In genomic region chr17:81668466-81668865, GRCm38 (mm10) we compare ENCODE assay signal across 8 mouse cellular contexts.
A peak's percentile ranks its signal among the peaks of the same experiment; 100 is the strongest.
DNase-seq lines count a peak whose midpoint lies in the region; ATAC-seq and TF ChIP-seq lines count a peak whose summit lies in the region.

No protein-coding gene starts in this region.

- H3K4me1 ChIP-seq in kidney, postnatal 0 days (replicated peaks; ENCODE audit: insufficient read depth, low read length), result 0 out of 2 replicates have a peak, but pooled peaks cover 7% of the 10 kb centered on the region
- H3K4me1 ChIP-seq in forebrain, embryonic 11.5 days (replicated peaks; ENCODE audit: control insufficient read depth, insufficient read depth, low read length), result no peaks in the 10 kb centered on the region
- H3K4me1 ChIP-seq in intestine, postnatal 0 days (replicated peaks; ENCODE audit: control insufficient read depth, insufficient read depth, low read length), result no peaks in the 10 kb centered on the region
- H3K4me1 ChIP-seq in neural tube, embryonic 13.5 days (replicated peaks), result peaks cover 43% of the 10 kb centered on the region

- H3K9ac ChIP-seq in kidney, postnatal 0 days (ENCODE audit: low read depth, low read length), result no peak overlapping the region
- H3K9ac ChIP-seq in forebrain, embryonic 11.5 days (ENCODE audit: low read length), result no peak overlapping the region
- no peak overlapping the region for H3K9ac ChIP-seq in intestine, postnatal 0 days (ENCODE audit: low read depth, low read length)
- H3K9ac ChIP-seq in neural tube, embryonic 13.5 days, result peak overlapping the region; percentile 95

- ATAC-seq in kidney, postnatal 0 days (replicated peaks; ENCODE audit: low FRiP score, low read depth), result no peak
- no peak for ATAC-seq in forebrain, embryonic 11.5 days (replicated peaks; ENCODE audit: low FRiP score)
- no peak for ATAC-seq in intestine, postnatal 0 days
- no peak for ATAC-seq in neural tube, embryonic 13.5 days (ENCODE audit: low read depth)

- no peaks in the 10 kb centered on the region for H3K9me3 ChIP-seq in kidney, postnatal 0 days (replicated peaks; ENCODE audit: low read length)
- no peaks in the 10 kb centered on the region for H3K9me3 ChIP-seq in forebrain, embryonic 11.5 days (ENCODE audit: control insufficient read depth, low read length)
- no peaks in the 10 kb centered on the region for H3K9me3 ChIP-seq in intestine, postnatal 0 days (ENCODE audit: control insufficient read depth)
- no peaks in the 10 kb centered on the region for H3K9me3 ChIP-seq in neural tube, embryonic 13.5 days

- WGBS in kidney, postnatal 0 days, result 3% methylated on average over 2 of the region's 2 CpGs
- 4% methylated on average over 2 of the region's 2 CpGs for WGBS in forebrain, embryonic 11.5 days
- 21% methylated on average over 2 of the region's 2 CpGs for WGBS in intestine, postnatal 0 days
- WGBS in neural tube, embryonic 13.5 days, result 3% methylated on average over 2 of the region's 2 CpGs

- H3K4me2 ChIP-seq in kidney, postnatal 0 days (ENCODE audit: low read length), result peak overlapping the region; percentile 94
- peak overlapping the region; percentile 85 for H3K4me2 ChIP-seq in forebrain, embryonic 11.5 days (ENCODE audit: low read depth, low read length, severe bottlenecking)
- H3K4me2 ChIP-seq in intestine, postnatal 0 days (replicated peaks; ENCODE audit: low read depth), result peak overlapping the region; percentile 91
- H3K4me2 ChIP-seq in neural tube, embryonic 13.5 days, result peak overlapping the region; percentile 84

- DNase-seq in kidney, postnatal 0 days (ENCODE audit: low spot score), result peak; percentile 15
- no peak for DNase-seq in kidney, adult 8-10 months
- DNase-seq in forebrain, embryonic 11.5 days (ENCODE audit: low spot score), result no peak
- DNase-seq in gastrocnemius, postnatal 10 days, result no peak
- no peak for DNase-seq in urinary bladder, adult 18-20 months (ENCODE audit: low spot score in 2 of 2)
- DNase-seq in thymus, postnatal 10 days (ENCODE audit: low spot score in 2 of 2), result no peak

- peaks cover 9% of the 10 kb centered on the region; the same call in 1 of the 2 replicates for H3K27me3 ChIP-seq in kidney, postnatal 0 days (ENCODE audit: insufficient read depth, low read length)
- peaks cover 20% of the 10 kb centered on the region for H3K27me3 ChIP-seq in forebrain, embryonic 11.5 days (ENCODE audit: control insufficient read depth, insufficient read depth, low read length)
- H3K27me3 ChIP-seq in intestine, postnatal 0 days (replicated peaks; ENCODE audit: control insufficient read depth, insufficient read depth, low read length), result peaks cover 24% of the 10 kb centered on the region
- H3K27me3 ChIP-seq in neural tube, embryonic 13.5 days, result peaks cover 22% of the 10 kb centered on the region

- H3K4me3 ChIP-seq in kidney, postnatal 0 days (replicated peaks; ENCODE audit: low read depth, low read length), result peak overlapping the region; percentile 81
- peak overlapping the region; percentile 60 for H3K4me3 ChIP-seq in forebrain, embryonic 11.5 days (ENCODE audit: low read depth, low read length)
- peak overlapping the region; percentile 65; the same call in 1 of the 2 replicates for H3K4me3 ChIP-seq in intestine, postnatal 0 days (ENCODE audit: low read depth, low read length)
- peak overlapping the region; percentile 62 for H3K4me3 ChIP-seq in neural tube, embryonic 13.5 days

- H3K27ac ChIP-seq in kidney, postnatal 0 days, result peak overlapping the region; percentile 75; the same call in 1 of the 2 replicates
- no peak overlapping the region for H3K27ac ChIP-seq in forebrain, embryonic 11.5 days (ENCODE audit: low read depth, low read length)
- H3K27ac ChIP-seq in intestine, postnatal 0 days (ENCODE audit: low read depth, low read length), result no peak overlapping the region
- H3K27ac ChIP-seq in neural tube, embryonic 13.5 days (replicated peaks), result peak overlapping the region; percentile 97

- H3K36me3 ChIP-seq in kidney, postnatal 0 days (ENCODE audit: insufficient read depth, low read length), result no peaks in the 10 kb centered on the region
- no peaks in the 10 kb centered on the region for H3K36me3 ChIP-seq in forebrain, embryonic 11.5 days (ENCODE audit: control insufficient read depth, insufficient read depth, low read length)
- no peaks in the 10 kb centered on the region for H3K36me3 ChIP-seq in intestine, postnatal 0 days (ENCODE audit: control insufficient read depth, insufficient read depth)
- H3K36me3 ChIP-seq in neural tube, embryonic 13.5 days, result peaks cover 3% of the 10 kb centered on the region; the same call in 1 of the 2 replicates

- TF ChIP-seq CTCF in kidney, postnatal 0 days (IDR thresholded peaks at IDR 0.05; ENCODE audit: low read depth), result 0 out of 2 replicates have a peak, but pooled peaks have one; percentile 1
- TF ChIP-seq CTCF in intestine, postnatal 0 days (IDR thresholded peaks at IDR 0.05; ENCODE audit: low read depth), result no peak

Comparison
In these comparisons a context has a peak if more than half of its experiments do, and no peak if none do; other contexts are left out.
1. H3K27ac ChIP-seq: peak in kidney, postnatal 0 days (single experiment) and neural tube, embryonic 13.5 days (single experiment); none in forebrain, embryonic 11.5 days (single experiment) and intestine, postnatal 0 days (single experiment).
2. Peak in every context shown above with its lines, with median percentiles within 50 percentile points of each other: H3K4me2 ChIP-seq and H3K4me3 ChIP-seq.